Mouse (Mus musculus): ENCODE measurements around the gene Anapc16. TPM values are rescaled to one million over a fixed set of nuclear protein-coding genes. Genes with fewer than 3 reads are reported as not detected.
A peak's percentile ranks its signal among the peaks of the same experiment; 100 is the strongest.

The Anapc16 gene
- polyA plus RNA-seq, 1 experiment from 2014 or later = 106 TPM

DNA sequence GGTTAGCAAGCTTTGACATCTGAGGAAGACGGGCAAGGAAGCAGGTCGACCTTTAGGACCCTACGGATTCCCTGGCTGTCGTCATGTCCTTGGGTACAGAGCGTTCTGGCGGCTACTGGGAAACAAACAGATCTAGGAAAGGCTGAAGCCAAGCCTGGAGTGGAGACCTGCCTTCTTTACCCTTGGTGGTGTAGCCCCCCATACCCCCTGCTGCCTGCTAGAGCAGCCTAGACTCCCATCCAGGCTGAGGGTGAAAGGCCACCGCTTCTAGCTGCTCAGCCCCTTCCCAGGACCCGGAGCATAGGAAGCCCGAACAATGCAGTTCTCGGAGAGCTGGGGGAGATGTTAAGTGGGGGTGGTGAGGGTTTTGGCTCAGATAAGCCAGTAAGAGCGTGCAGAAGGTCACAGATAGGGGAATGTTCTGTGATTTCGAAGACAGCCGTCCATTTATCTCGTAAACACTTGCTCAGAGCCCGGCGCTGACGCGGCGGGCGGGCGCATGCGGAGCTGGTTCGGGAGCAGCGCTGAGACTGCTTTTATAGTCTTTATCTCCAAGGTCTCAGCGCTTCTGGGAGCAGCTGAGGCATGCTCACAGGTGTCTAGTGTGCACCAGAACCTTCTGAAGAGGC lies 33.0 kb downstream of the Anapc16 start:
- peak overlapping the region; percentile 81 for H3K9ac ChIP-seq
- peak; percentile 76 for ATAC-seq (ENCODE audit: low FRiP score, low read depth)
- H3K9me3 ChIP-seq = no peaks in the 10 kb centered on the region
- peak overlapping the region; percentile 62 for H3K4me3 ChIP-seq
- H3K27me3 ChIP-seq = no peaks in the 10 kb centered on the region
- no peaks in the 10 kb centered on the region for H3K36me3 ChIP-seq
- H3K27ac ChIP-seq (replicated peaks) = peak overlapping the region; percentile 97
- H3K4me2 ChIP-seq = peak overlapping the region; percentile 80
- WGBS = under 1% methylated on average over 25 of the region's 25 CpGs
- H3K4me1 ChIP-seq (replicated peaks) = peaks cover 47% of the 10 kb centered on the region

DNA sequence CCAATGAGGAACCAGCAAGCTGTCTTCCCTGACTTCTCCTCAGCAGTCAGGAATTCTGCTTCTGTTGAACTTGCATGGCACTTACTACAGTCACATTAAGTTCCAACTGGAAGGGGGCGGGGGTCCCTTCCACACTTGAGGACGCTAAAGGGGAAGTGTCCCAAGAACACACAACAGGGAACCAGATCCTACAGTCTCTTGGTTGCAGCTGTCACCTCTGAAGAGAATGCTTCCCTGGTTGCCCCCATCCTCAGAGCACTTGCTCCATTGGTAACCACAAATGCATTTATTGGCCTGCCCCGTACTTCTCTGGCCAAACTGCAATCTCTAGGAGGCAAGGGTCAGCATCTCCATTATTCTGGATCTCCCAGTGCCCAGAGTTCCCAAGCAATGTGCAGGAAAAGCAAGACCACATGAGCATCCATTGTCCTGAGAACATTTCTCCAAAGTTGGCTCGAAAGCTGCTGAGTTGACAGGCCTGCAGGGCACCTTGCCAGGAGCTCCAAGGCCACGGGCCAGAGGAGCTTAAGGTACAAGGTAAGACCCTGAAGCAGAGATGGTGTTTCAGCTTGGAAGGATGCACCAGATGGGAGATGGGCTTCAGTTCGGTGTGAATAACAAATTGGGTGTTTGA lies 35.5 kb downstream of the Anapc16 start:
- H3K27me3 ChIP-seq = no peaks in the 10 kb centered on the region
- no peak overlapping the region for H3K4me3 ChIP-seq
- no peaks in the 10 kb centered on the region for H3K36me3 ChIP-seq
- H3K27ac ChIP-seq (replicated peaks) = peak overlapping the region; percentile 34; the same call in 1 of the 2 replicates
- no peak overlapping the region for H3K9ac ChIP-seq
- ATAC-seq (ENCODE audit: low FRiP score, low read depth) = no peak
- 74% methylated on average over 6 of the region's 6 CpGs for WGBS
- peaks cover 38% of the 10 kb centered on the region for H3K4me1 ChIP-seq (replicated peaks)
- H3K9me3 ChIP-seq = no peaks in the 10 kb centered on the region
- H3K4me2 ChIP-seq = no peak overlapping the region

DNA sequence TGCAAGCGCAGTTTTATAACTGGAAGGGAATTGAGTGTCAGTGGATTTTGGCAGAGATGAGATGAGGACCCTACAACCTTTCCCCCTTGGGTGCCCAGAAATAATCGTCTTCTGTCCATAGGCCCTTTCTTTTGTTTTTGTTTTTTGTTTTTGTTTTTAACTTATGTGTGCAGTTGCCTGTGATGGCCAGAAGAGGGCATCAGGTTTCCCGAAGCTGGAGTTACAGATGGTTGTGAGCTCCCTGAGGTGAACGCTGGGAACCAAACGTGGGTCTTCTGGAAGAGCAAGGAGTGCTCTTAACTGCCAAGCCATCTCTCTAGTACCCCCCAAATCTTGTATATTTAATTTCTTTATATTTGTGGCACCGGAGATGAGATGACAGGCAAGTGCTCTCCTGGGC lies 36.2 kb downstream of the Anapc16 start:
- no peaks in the 10 kb centered on the region for H3K9me3 ChIP-seq
- no peaks in the 10 kb centered on the region for H3K27me3 ChIP-seq
- no peaks in the 10 kb centered on the region for H3K36me3 ChIP-seq
- peaks cover 38% of the 10 kb centered on the region for H3K4me1 ChIP-seq (replicated peaks)
- H3K9ac ChIP-seq = no peak overlapping the region
- H3K27ac ChIP-seq (replicated peaks) = no peak overlapping the region
- WGBS = 91% methylated on average over 6 of the region's 6 CpGs
- no peak overlapping the region for H3K4me2 ChIP-seq
- H3K4me3 ChIP-seq = no peak overlapping the region
- ATAC-seq (ENCODE audit: low FRiP score, low read depth) = no peak

DNA sequence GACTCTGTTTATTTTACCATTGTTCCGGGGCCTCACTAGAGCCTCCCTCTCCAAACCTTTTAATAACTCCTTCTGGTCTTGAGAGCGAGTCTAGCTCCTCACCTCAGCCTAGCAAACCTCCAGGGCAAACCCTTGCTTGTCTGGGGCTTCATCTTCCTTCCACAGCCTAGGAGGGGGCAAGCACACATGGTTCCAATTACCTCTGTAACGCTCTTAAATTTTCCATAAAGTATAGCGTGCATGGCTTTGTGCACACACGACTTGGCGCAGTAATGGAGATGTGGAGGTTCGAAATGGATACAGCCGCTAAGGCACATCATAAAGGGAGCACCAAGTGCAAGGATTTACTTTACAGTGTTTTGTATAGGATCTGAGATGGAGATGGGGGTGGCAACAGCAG lies 37.1 kb downstream of the Anapc16 start:
- Histone ChIP-seq H3K4me3 (no peak overlapping the region), H3K4me1 (replicated peaks) (peaks cover 33% of the 10 kb centered on the region), H3K27me3 (no peaks in the 10 kb centered on the region), H3K36me3 (no peaks in the 10 kb centered on the region), H3K9ac (no peak overlapping the region), H3K9me3 (no peaks in the 10 kb centered on the region), H3K4me2 (no peak overlapping the region), H3K27ac (replicated peaks) (no peak overlapping the region)
- whole genome bisulfite sequencing = 68% methylated on average over 8 of the region's 8 CpGs
- ATAC-seq (ENCODE audit: low FRiP score, low read depth) = no peak

DNA sequence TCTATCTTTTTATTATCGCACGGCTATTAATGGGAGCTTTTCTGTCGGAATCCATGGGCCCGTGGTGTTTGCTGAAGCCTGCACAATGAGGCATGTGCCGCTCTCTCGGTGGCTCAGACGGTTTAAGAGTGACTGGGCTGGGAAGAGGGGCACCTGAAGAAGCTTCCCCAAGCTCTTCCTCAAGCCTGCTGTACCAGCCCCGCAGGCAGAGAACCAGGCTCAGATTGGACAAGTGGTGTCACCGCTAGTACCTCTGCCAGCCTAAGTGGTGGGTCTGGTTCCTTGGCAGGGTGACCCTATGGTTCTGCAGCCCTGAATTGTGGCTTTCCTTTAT lies 37.6 kb downstream of the Anapc16 start:
- ATAC-seq (ENCODE audit: low FRiP score, low read depth) = no peak; the same call in 1 of the 2 replicates
- 33% methylated on average over 9 of the region's 9 CpGs for WGBS

DNA sequence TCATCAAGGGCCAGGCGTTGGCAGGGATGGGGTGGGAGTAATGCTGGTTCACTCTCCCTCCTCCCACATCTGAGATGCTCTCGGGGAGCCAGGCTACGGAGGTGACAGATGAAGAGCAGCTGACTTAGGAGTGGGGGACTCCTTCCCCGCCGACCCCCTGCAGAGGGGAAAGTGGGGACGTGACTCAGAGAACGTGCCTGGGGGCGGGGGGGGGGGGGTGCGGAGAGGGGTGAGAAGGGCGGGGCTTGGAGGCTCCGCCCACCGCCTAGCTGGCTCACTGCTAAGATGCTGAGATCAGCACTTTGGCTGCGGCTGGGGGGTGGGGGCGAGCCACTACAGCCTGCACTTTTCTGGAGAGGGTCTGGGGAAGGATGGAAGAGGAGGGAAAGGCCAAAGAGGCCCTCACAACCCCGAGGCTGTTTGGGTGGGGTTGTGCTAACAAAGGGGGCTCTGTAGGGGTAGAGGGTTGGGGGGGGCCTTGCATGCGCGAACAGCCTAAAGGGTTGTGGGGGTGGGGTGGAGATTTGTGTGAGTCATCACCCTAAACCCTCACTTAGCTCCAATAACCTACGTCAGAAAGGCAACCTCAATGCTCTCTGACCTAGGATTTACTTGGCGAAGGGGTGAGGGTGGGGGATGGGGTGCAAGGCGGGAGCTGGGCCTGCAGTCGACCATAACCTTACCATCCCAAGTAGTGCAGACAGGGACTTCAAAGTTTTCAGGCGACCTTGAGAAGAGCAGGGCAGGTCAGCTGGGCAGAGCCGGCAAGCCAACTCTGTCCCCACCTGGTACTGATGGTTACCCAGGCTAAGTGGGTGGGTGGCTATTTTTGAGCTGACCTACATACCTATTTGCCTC lies 38.2 kb downstream of the Anapc16 start:
- 0 out of 2 replicates have a peak overlapping the region, but pooled peaks have one; percentile 8 for H3K4me3 ChIP-seq
- peaks cover 23% of the 10 kb centered on the region for H3K4me1 ChIP-seq (replicated peaks)
- H3K9ac ChIP-seq = no peak overlapping the region; the same call in 1 of the 2 replicates
- H3K9me3 ChIP-seq = no peaks in the 10 kb centered on the region
- no peaks in the 10 kb centered on the region for H3K36me3 ChIP-seq
- peak overlapping the region; percentile 46 for H3K4me2 ChIP-seq
- peak; percentile 47 for ATAC-seq (ENCODE audit: low FRiP score, low read depth)
- H3K27me3 ChIP-seq = no peaks in the 10 kb centered on the region
- peak overlapping the region; percentile 38; the same call in 1 of the 2 replicates for H3K27ac ChIP-seq (replicated peaks)
- 9% methylated on average over 13 of the region's 23 CpGs for WGBS

More for the DNA sequence above, 37.6 kb downstream of the Anapc16 start:
- Histone ChIP-seq H3K9me3 (no peaks in the 10 kb centered on the region), H3K9ac (no peak overlapping the region), H3K27me3 (no peaks in the 10 kb centered on the region), H3K4me3 (no peak overlapping the region), H3K4me2 (peak overlapping the region; percentile 46), H3K36me3 (no peaks in the 10 kb centered on the region), H3K4me1 (replicated peaks) (peaks cover 29% of the 10 kb centered on the region), H3K27ac (replicated peaks) (no peak overlapping the region; the same call in 1 of the 2 replicates)

DNA sequence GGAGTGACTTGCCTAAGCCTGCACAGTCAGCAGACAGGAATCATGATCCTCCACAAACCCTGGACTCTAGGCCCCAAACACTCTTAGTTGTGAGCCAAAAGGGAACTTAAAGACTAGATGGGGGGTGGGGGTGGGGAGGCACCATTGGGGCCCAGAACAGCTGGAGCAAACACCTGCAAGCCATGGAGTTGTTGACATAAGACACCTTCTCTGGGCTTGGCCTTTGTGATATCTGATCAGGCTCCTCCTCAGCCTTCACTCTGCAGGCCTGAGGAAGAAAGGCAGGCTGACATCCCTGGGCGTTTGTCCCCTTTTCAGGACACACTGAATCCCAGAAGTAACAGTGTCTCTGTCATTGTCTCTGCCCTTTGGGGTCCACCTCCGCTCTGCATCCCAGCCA lies 39.3 kb downstream of the Anapc16 start:
- Histone ChIP-seq H3K9me3 (no peaks in the 10 kb centered on the region), H3K4me2 (no peak overlapping the region), H3K9ac (no peak overlapping the region), H3K36me3 (no peaks in the 10 kb centered on the region), H3K27ac (replicated peaks) (no peak overlapping the region), H3K4me1 (replicated peaks) (peaks cover 30% of the 10 kb centered on the region), H3K4me3 (no peak overlapping the region), H3K27me3 (no peaks in the 10 kb centered on the region)
- no peak for ATAC-seq (ENCODE audit: low FRiP score, low read depth)
- 55% methylated on average over 2 of the region's 2 CpGs for WGBS

DNA sequence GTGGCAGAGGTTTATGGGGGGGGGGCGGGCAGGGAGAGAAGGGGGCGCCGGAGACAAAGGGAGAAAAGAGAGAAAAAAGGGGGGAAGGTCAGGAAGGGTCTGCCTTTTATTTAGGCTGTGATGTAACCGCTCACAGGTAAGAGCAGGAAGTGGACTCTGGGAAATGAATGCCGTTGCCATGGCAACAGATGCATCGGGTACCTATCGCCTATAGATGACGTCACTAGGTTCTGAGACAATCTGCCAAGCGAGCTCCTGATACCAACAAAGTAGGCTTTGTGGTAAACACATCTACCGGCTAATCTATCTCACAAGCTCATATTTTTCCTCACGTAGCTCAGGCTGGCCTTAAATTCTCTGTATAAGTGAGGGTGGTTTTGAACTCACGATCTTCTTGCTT lies 43.4 kb downstream of the Anapc16 start:
- Histone ChIP-seq H3K4me1 (replicated peaks) (peaks cover 35% of the 10 kb centered on the region), H3K36me3 (no peaks in the 10 kb centered on the region), H3K27ac (replicated peaks) (0 out of 2 replicates have a peak overlapping the region, but pooled peaks have one; percentile 70), H3K9me3 (no peaks in the 10 kb centered on the region), H3K27me3 (no peaks in the 10 kb centered on the region), H3K9ac (no peak overlapping the region), H3K4me2 (no peak overlapping the region), H3K4me3 (no peak overlapping the region)
- ATAC-seq (ENCODE audit: low FRiP score, low read depth) = no peak
- WGBS = 68% methylated on average over 11 of the region's 12 CpGs

DNA sequence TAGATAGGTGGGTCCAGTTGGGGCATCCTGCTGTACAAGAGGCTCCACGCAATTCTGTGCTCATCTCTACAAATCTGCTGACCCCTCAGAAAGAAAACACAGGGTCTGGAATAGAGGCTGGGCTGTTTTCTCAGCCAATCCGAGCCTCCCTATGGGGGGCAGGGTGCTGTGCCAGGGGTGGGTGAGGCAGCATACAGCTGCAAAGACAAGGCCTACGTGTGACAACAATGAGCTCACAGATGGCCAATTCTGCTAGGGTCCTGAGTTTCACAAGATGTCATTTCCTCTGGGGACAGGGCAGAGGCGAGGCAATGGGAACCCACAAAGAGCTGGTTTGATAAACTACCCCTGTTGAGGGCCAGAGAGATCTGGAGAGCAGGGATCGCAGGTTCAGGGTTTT lies 44.5 kb downstream of the Anapc16 start:
- H3K9ac ChIP-seq = peak overlapping the region; percentile 6; the same call in 1 of the 2 replicates
- ATAC-seq (ENCODE audit: low FRiP score, low read depth) = no peak
- no peak overlapping the region for H3K4me3 ChIP-seq
- no peaks in the 10 kb centered on the region for H3K36me3 ChIP-seq
- H3K4me2 ChIP-seq = peak overlapping the region; percentile 51
- H3K27ac ChIP-seq (replicated peaks) = peak overlapping the region; percentile 70
- no peaks in the 10 kb centered on the region for H3K27me3 ChIP-seq
- 18% methylated on average over 5 of the region's 5 CpGs for WGBS
- no peaks in the 10 kb centered on the region for H3K9me3 ChIP-seq
- peaks cover 33% of the 10 kb centered on the region for H3K4me1 ChIP-seq (replicated peaks)

DNA sequence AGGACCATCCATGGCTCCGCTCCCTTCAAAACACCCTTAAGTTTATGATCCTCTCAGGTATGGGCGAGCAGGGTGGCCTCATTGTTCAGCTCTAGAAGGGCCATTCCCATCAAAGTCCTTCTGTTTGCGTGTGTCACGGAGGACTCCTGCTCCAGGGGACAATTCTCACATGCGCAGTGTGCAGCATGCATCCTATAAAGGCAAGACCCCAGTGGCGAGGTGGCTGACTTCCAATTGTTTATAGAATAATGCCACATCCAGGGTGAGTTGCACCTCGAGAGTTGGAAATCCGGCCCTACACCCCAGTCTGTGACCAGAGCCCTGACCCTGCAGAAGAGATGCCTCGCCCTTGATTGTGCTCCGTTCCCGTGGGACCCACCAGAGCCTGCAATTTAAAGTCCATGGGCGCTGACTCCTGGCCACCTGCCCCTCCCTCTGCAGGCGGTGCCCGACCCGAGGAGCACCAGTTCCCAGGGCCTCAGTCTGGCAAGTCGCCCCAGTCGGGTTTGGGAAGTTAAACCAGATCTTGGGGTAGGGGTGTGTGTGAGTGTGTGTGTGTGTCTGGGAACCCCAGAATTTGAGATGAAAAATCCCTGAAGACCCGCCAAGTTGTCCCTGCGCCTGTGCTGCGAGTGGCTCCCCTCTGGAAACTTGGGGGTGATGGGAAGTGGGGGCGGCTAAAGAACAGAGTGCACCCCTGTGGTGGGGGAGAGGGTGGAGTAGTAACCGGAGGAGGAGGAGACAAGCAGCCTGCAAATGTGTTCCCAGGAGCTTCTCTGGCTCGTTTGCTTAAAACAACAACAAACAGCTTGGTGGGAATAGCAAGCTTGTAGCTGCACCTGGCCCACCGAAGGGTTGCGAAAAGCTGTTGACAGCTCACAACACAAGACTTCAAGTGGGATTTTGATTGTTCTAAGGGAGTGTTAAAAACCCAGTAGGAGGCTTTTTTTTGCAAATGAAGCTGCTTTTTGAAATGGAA lies 45.5 kb downstream of the Anapc16 start:
- ATAC-seq (ENCODE audit: low FRiP score, low read depth) = 0 out of 2 replicates have a peak, but pooled peaks have one; percentile 12
- Histone ChIP-seq H3K4me2 (peak overlapping the region; percentile 51), H3K9me3 (no peaks in the 10 kb centered on the region), H3K9ac (0 out of 2 replicates have a peak overlapping the region, but pooled peaks have one; percentile 18), H3K4me1 (replicated peaks) (peaks cover 40% of the 10 kb centered on the region), H3K27ac (replicated peaks) (peak overlapping the region; percentile 70), H3K27me3 (no peaks in the 10 kb centered on the region), H3K36me3 (no peaks in the 10 kb centered on the region), H3K4me3 (peak overlapping the region; percentile 16)
- 9% methylated on average over 25 of the region's 25 CpGs for WGBS

DNA sequence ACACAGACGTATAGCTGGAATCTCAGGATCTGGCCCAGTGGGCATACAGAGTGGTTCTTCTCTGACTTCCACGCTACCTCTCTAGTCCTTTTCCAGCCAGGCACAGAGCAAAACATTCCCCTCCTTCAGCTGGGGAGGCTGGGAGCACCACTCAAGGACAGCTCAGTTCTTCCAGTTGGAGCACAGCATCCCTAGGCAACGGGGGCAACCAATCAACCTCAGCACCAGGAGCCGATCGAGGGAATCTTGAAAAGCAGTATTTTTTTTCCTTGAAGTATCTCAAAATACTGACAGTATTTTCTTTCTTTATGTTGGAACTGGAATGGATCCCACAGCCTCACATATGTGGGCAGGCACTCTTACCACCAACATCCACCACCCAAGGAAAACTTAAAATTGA lies 46.3 kb downstream of the Anapc16 start:
- Histone ChIP-seq H3K4me3 (no peak overlapping the region), H3K9me3 (no peaks in the 10 kb centered on the region), H3K27me3 (no peaks in the 10 kb centered on the region), H3K9ac (no peak overlapping the region), H3K27ac (replicated peaks) (peak overlapping the region; percentile 70), H3K4me2 (no peak overlapping the region), H3K36me3 (no peaks in the 10 kb centered on the region), H3K4me1 (replicated peaks) (peaks cover 41% of the 10 kb centered on the region)
- no peak for ATAC-seq (ENCODE audit: low FRiP score, low read depth)
- WGBS = 43% methylated on average over 5 of the region's 5 CpGs
